Mouse (Mus musculus): ENCODE measurements at regions not wholly inside any gene's neighbourhood (a gene's known extent, or its start where the extent isn't known, plus 50 kb on each side); places are given as distances from the start of the nearest gene placed in this dataset.

DNA sequence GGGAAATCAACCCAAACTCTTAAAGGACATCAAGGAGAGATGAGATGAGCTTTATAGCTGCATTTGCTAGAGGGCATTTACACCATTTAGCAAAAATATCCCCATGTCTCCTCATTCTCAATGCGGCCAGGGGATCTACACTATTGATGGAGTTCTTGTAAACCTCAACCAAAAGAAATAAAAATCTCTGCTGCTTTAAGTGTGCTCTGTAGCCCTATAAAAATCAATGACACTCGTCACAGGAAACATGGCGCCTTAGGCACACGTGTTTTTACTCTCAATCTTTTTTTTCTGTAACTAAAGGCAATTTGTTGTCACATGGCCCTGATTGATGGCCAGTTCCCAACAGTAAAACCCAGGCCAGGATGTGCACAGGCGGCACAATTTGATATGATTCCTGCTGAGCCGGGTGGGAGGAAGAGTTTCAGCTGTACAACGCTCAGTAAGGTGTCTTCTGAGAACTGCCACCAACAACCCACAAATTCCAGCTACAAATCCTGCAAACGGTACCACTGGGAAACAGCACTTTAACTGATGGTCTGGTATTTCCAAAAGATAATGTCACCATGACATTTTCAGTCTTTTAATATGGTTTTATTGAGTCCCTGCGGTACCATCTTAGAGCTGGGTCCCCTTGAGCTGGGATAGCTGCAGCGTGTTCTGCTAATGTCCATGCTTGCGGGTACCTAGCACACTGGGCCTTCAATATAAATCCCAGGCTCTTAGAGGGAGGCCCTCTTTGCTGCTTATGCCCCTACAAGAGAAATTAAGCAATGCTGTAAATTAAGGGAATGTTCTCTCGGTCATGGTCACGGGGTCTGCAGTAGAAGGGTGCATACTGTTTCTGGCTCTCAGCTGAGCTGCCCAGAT is 78.8 kb downstream of the Tpbg start:
- TF ChIP-seq ZC3H11A (IDR thresholded peaks at IDR 0.05; ENCODE audit: borderline replicate concordance, low read depth, low read length) (no peak), CHD2 (IDR thresholded peaks at IDR 0.05; ENCODE audit: low read depth, low read length) (no peak), ZNF384 (IDR thresholded peaks at IDR 0.05; ENCODE audit: low read depth, low read length) (no peak)

Data from ES-E14 (cell line).